Mouse (Mus musculus) heart, embryonic 13.5 days (tissue): ENCODE measurements around the gene Gabpa. TPM values are rescaled to one million over a fixed set of nuclear protein-coding genes. Genes with fewer than 3 reads are reported as not detected.

Experiments
- ATAC-seq: fragments of 200-750 bp; cut with Nextera tagmentation; 2 replicates; pipeline ENCODE4 v1.8.0; 2017; ENCODE audit warnings: moderate TSS enrichment; ENCODE audit not compliant: insufficient number of reproducible peaks, low FRiP score, low TSS enrichment; ENCODE audit errors: extremely low read depth
- H3K27ac ChIP-seq: fragments of 300-500 bp; sonication (generic); replicated peaks from 2 replicates; pipeline ENCODE4 v1.5.1; 2015; ENCODE audit warnings: moderate library complexity, mild to moderate bottlenecking, inconsistent platforms
- H3K27me3 ChIP-seq: fragments of 300-500 bp; sonication (generic); replicated peaks from 2 replicates; pipeline ENCODE4 v1.6.1; 2015; ENCODE audit warnings: mild to moderate bottlenecking, inconsistent platforms
- H3K36me3 ChIP-seq: fragments of 300-500 bp; sonication (generic); 2 replicates; pipeline ENCODE4 v1.6.1; 2015; ENCODE audit warnings: mild to moderate bottlenecking, inconsistent platforms
- H3K4me1 ChIP-seq: fragments of 300-500 bp; sonication (generic); 2 replicates; pipeline ENCODE4 v1.6.1; 2015; ENCODE audit warnings: inconsistent platforms
- H3K4me2 ChIP-seq: fragments of 300-500 bp; sonication (generic); 2 replicates; pipeline ENCODE4 v1.6.1; 2015; ENCODE audit warnings: inconsistent platforms, mild to moderate bottlenecking, moderate library complexity
- H3K4me3 ChIP-seq: fragments of 300-500 bp; sonication (generic); 2 replicates; pipeline ENCODE4 v1.5.1; 2015; ENCODE audit warnings: moderate library complexity, mild to moderate bottlenecking, inconsistent platforms
- H3K9ac ChIP-seq: fragments of 300-500 bp; sonication (generic); 2 replicates; pipeline ENCODE4 v1.6.1; 2015; ENCODE audit warnings: inconsistent platforms, mild to moderate bottlenecking, moderate library complexity
- H3K9me3 ChIP-seq: fragments of 300-500 bp; sonication (generic); 2 replicates; pipeline ENCODE4 v1.6.1; 2016; ENCODE audit warnings: inconsistent platforms
- WGBS: fragments of 180-500 bp; shearing (Covaris S2); methylation state at CpG from one replicate; pipeline ENCODE4 v1.1.7; 2015; ENCODE audit warnings: mixed read lengths; 5-methylcytosine and 5-hydroxymethylcytosine counted together
- polyA plus RNA-seq: library from polyadenylated mRNA; unstranded; fragments of >200 nt; fragmentation: Nextera tagmentation; extraction: Ambion mirVana; gene quantifications from 2 replicates; pipeline ENCODE4 v1.2.1, GENCODE M21; 2015

Gabpa gene
- polyA plus RNA-seq, result 28.0 and 30.1 TPM in 2 replicates

GRCm38 (mm10) chr16:84834745-84835440, at the start of gene Gabpa:
TSS of gene Gabpa (plus strand) at chr16:84834925.
- peak within 1 kb of the TSS; percentile 95 for H3K4me3 ChIP-seq
- peak; percentile 90 for ATAC-seq
- peaks cover 43% of the 10 kb centered on the region for H3K4me1 ChIP-seq
- peak within 1 kb of the TSS; percentile 78 for H3K4me2 ChIP-seq
- peak within 1 kb of the TSS; percentile 100 for H3K27ac ChIP-seq
- H3K27me3 ChIP-seq, result no peaks in the 10 kb centered on the region
- peak within 1 kb of the TSS; percentile 99 for H3K9ac ChIP-seq
- WGBS, result under 1% methylated on average over 52 of the region's 52 CpGs
- no peaks in the 10 kb centered on the region for H3K9me3 ChIP-seq
- peaks cover 42% of the 10 kb centered on the region for H3K36me3 ChIP-seq

DNA sequence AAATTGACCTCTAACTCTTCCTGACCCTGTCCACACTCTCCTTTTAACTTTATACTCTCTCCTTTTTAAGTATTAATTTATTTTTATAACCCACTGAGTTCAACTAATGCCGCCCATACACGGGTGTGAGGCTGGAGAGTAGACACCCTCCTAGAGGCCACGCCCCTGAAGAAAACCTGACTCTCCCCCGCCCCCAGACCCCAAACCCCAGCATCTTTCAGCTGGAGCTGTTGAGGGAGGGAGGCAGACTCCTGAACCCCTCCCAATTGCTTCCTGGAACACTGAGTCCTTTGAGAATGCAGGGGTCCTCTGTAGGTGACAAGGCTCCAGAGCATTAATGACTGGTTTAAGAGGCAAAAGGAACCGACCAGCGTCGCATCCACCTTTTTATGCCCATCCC, 49.8 kb upstream of the Gabpa start:
- H3K27me3 ChIP-seq, result no peaks in the 10 kb centered on the region
- no peak overlapping the region for H3K4me3 ChIP-seq
- no peak overlapping the region for H3K27ac ChIP-seq
- H3K4me1 ChIP-seq, result 0 out of 2 replicates have a peak, but pooled peaks cover 9% of the 10 kb centered on the region
- H3K9me3 ChIP-seq, result no peaks in the 10 kb centered on the region
- H3K4me2 ChIP-seq, result no peak overlapping the region
- no peaks in the 10 kb centered on the region for H3K36me3 ChIP-seq
- no peak overlapping the region for H3K9ac ChIP-seq
- WGBS, result 32% methylated on average over 7 of the region's 7 CpGs
- no peak for ATAC-seq

DNA sequence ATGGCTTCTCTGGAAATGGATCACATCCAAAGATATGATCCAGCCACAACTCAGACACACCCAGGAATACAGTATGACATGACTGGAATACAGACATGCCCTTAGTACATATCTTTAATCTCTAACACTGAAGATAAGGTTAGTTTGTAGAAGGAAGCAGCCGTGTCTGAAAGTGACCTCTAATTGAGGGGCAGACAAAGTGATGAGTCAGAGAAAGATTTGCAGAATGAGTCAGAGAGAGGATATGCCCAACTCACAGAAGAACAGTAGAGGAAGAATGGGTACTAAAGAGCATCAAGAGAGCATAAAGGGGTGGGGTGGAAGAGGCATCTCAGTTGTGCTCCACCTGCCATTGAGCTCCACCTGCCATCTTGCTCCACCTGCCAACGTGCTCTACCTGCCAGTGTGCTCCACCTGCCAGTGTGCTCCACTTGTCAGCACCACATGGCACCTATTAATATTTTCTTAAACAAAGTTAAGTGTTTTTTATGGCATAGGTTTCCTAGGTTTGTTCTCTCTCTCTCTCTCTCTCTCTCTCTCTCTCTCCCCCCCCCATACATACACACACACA, 44.0 kb upstream of the Gabpa start:
- H3K4me2 ChIP-seq, result no peak overlapping the region
- WGBS, result 55% methylated on average over 2 of the region's 2 CpGs

DNA sequence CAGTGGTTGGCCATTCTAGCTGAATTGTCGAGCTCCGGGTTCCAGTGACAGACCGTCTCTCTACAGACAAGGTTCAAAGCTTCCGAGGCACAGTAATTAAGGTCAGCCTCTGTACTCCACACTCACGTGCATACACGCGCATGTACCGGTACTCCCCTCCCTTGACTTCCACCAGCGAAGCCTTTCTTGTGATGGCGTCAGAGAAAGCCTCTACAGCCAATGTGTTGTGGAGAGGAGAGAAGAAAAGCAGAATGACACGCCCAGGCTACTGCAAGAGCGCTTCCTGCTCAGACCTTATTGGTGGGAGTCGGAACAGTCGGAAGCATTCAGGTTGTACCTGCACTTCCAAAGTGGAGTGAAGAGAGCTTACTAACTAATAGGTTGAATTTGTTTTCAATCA, 41.3 kb upstream of the Gabpa start:
- H3K9me3 ChIP-seq, result peaks cover 5% of the 10 kb centered on the region; the same call in 1 of the 2 replicates
- 83% methylated on average over 14 of the region's 14 CpGs for WGBS
- ATAC-seq, result no peak

More for the DNA sequence above, 44.0 kb upstream of the Gabpa start:
- H3K9ac ChIP-seq, result no peak overlapping the region
- 0 out of 2 replicates have a peak, but pooled peaks cover 3% of the 10 kb centered on the region for H3K4me1 ChIP-seq
- no peak overlapping the region for H3K27ac ChIP-seq
- no peak overlapping the region for H3K4me3 ChIP-seq
- H3K36me3 ChIP-seq, result no peaks in the 10 kb centered on the region
- ATAC-seq, result no peak
- H3K9me3 ChIP-seq, result peaks cover 5% of the 10 kb centered on the region; the same call in 1 of the 2 replicates
- no peaks in the 10 kb centered on the region for H3K27me3 ChIP-seq

DNA sequence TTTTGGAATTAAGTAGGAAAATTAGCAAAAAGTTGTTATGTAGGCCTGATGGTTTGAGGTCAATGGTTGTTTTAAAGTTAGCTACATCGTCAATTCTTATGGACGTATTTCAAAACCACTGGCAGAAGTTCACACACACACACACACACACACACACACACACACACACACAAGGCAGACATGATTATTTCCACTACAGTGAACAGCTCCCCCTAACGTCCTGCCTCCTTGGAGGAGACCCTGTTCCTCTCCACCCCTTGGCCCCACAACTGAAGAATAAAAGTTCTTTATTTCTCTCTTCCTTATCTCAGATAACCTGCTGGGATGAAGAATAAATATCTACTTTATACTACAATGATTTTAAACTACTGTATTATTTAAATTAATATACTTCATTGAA, 39.4 kb upstream of the Gabpa start:
- no peak overlapping the region for H3K9ac ChIP-seq
- no peaks in the 10 kb centered on the region for H3K27me3 ChIP-seq
- H3K36me3 ChIP-seq, result no peaks in the 10 kb centered on the region
- 64% methylated on average over 3 of the region's 3 CpGs for WGBS
- H3K9me3 ChIP-seq, result peaks cover 5% of the 10 kb centered on the region; the same call in 1 of the 2 replicates
- 0 out of 2 replicates have a peak, but pooled peaks cover 3% of the 10 kb centered on the region for H3K4me1 ChIP-seq
- H3K4me3 ChIP-seq, result no peak overlapping the region
- ATAC-seq, result no peak
- H3K4me2 ChIP-seq, result no peak overlapping the region
- no peak overlapping the region for H3K27ac ChIP-seq

More for the DNA sequence above, 41.3 kb upstream of the Gabpa start:
- no peaks in the 10 kb centered on the region for H3K27me3 ChIP-seq
- H3K36me3 ChIP-seq, result no peaks in the 10 kb centered on the region
- H3K4me1 ChIP-seq, result 0 out of 2 replicates have a peak, but pooled peaks cover 3% of the 10 kb centered on the region
- H3K9ac ChIP-seq, result no peak overlapping the region
- no peak overlapping the region for H3K4me3 ChIP-seq
- H3K27ac ChIP-seq, result no peak overlapping the region
- H3K4me2 ChIP-seq, result no peak overlapping the region

- H3K27me3 ChIP-seq, result no peaks in the 10 kb centered on the region
- no peak overlapping the region for H3K27ac ChIP-seq
- no peak overlapping the region for H3K4me3 ChIP-seq
- no peaks in the 10 kb centered on the region for H3K9me3 ChIP-seq
- 69% methylated on average over 9 of the region's 9 CpGs for WGBS
- H3K36me3 ChIP-seq, result no peaks in the 10 kb centered on the region
- ATAC-seq, result no peak
- H3K4me1 ChIP-seq, result 0 out of 2 replicates have a peak, but pooled peaks cover 3% of the 10 kb centered on the region
- no peak overlapping the region for H3K4me2 ChIP-seq
- H3K9ac ChIP-seq, result no peak overlapping the region
Observed at GRCm38 (mm10) chr16:84796678-84797077, 38.0 kb upstream of the Gabpa start.

DNA sequence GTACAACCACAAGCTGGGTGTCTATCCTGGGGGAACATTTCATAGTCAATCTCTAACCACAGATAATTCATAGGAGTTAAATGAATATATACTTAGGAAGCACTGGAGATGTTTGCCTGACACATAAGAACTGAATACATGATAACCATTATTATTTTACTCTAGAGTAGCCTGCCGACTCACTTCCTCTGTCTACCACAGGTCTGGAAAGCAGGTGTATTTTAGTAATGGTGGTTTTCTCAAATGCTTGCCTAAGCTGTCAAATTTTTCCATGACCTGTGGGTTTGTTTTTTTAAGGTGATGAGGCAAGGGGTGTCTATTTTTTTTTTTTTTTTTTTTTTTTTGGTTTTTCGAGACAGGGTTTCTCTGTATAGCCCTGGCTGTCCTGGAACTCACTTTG, 34.7 kb upstream of the Gabpa start:
- Histone ChIP-seq H3K9ac (no peak overlapping the region), H3K9me3 (no peaks in the 10 kb centered on the region), H3K27me3 (no peaks in the 10 kb centered on the region), H3K4me3 (no peak overlapping the region), H3K4me1 (peaks cover 10% of the 10 kb centered on the region), H3K36me3 (no peaks in the 10 kb centered on the region), H3K4me2 (no peak overlapping the region), H3K27ac (no peak overlapping the region)
- 84% methylated on average over 1 of the region's 2 CpGs for WGBS
- ATAC-seq, result no peak

DNA sequence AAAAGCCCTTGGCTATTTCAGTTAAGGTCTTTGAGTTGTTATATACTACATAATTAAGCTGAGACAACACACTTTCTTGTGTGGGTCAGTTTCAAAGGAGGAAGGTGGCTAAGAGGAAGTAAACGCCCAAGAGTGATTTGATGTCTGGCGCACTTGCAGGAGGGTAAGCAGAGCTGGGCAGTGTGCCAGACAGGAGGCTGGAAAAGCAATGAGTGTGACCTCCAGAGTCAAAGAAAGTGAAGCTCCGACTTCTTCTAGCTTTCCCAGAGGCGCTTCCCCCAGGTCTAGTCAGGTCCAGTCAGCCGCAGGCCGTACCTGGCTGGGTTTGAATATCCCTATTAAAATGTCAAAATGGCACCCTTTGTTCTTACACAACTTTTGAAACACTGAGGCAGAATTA, 32.5 kb upstream of the Gabpa start:
- peak overlapping the region; percentile 29; the same call in 1 of the 2 replicates for H3K27ac ChIP-seq
- H3K9me3 ChIP-seq, result no peaks in the 10 kb centered on the region
- no peaks in the 10 kb centered on the region for H3K27me3 ChIP-seq
- WGBS, result 38% methylated on average over 6 of the region's 6 CpGs
- no peak for ATAC-seq
- no peak overlapping the region for H3K9ac ChIP-seq
- H3K36me3 ChIP-seq, result no peaks in the 10 kb centered on the region
- H3K4me2 ChIP-seq, result no peak overlapping the region
- H3K4me3 ChIP-seq, result no peak overlapping the region
- H3K4me1 ChIP-seq, result peaks cover 10% of the 10 kb centered on the region

DNA sequence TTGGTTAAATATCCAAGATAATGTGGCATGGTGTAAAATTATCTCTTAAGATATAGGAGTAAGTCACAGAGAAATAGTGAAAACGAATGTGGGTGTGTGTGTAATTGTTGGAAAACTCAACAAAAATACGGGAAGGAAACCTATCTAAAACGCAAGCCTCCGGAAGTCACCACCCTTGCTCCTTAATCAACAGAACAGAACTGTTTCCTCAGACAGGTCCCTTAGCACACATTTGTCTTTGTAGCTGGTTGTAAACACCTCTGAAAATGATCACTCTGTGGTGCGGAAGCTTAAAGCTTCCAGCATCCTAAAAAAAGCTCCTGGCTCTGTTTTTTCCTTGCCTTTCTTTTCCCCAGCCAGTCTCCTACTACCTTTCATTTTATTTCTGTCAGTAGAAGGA, 29.9 kb upstream of the Gabpa start:
- no peak overlapping the region for H3K27ac ChIP-seq

GRCm38 (mm10) chr16:84806175-84806574, 28.6 kb upstream of the Gabpa start:
- 90% methylated on average over 3 of the region's 3 CpGs for WGBS
- H3K36me3 ChIP-seq, result no peaks in the 10 kb centered on the region
- ATAC-seq, result no peak

More for the DNA sequence above, 29.9 kb upstream of the Gabpa start:
- no peak for ATAC-seq
- Histone ChIP-seq H3K27me3 (no peaks in the 10 kb centered on the region), H3K9ac (no peak overlapping the region), H3K4me2 (no peak overlapping the region), H3K9me3 (no peaks in the 10 kb centered on the region), H3K36me3 (no peaks in the 10 kb centered on the region), H3K4me1 (peaks cover 10% of the 10 kb centered on the region), H3K4me3 (no peak overlapping the region)
- 66% methylated on average over 5 of the region's 5 CpGs for WGBS

GRCm38 (mm10) chr16:84807874-84808273, 26.9 kb upstream of the Gabpa start:
- Histone ChIP-seq H3K36me3 (no peaks in the 10 kb centered on the region), H3K4me3 (no peak overlapping the region), H3K4me2 (no peak overlapping the region), H3K27ac (no peak overlapping the region), H3K4me1 (no peaks in the 10 kb centered on the region), H3K27me3 (no peaks in the 10 kb centered on the region), H3K9me3 (no peaks in the 10 kb centered on the region), H3K9ac (no peak overlapping the region)
- ATAC-seq, result no peak
- 86% methylated on average over 7 of the region's 7 CpGs for WGBS

More at GRCm38 (mm10) chr16:84806175-84806574, 28.6 kb upstream of the Gabpa start:
- H3K4me2 ChIP-seq, result no peak overlapping the region
- H3K27ac ChIP-seq, result no peak overlapping the region
- H3K27me3 ChIP-seq, result no peaks in the 10 kb centered on the region
- no peak overlapping the region for H3K9ac ChIP-seq
- no peaks in the 10 kb centered on the region for H3K9me3 ChIP-seq
- no peak overlapping the region for H3K4me3 ChIP-seq
- peaks cover 10% of the 10 kb centered on the region for H3K4me1 ChIP-seq
